Mouse (Mus musculus) lung, embryonic 15.5 days (tissue): Measurements from ENCODE around the gene Cdk9. TPM values are rescaled to one million over a fixed set of nuclear protein-coding genes. Genes with fewer than 3 reads are reported as not detected.

Source experiments
- ATAC-seq: fragments of 200-750 bp; cut with Nextera tagmentation; 2 replicates; pipeline ENCODE4 v1.8.0; 2017; ENCODE audit warnings: moderate number of reproducible peaks, borderline replicate concordance; ENCODE audit not compliant: low FRiP score, low TSS enrichment; ENCODE audit errors: extremely low read depth
- H3K27ac ChIP-seq: fragments of 300-500 bp; sonication (generic); 2 replicates; pipeline ENCODE4 v1.5.1; 2015; ENCODE audit warnings: moderate library complexity, mild to moderate bottlenecking, inconsistent platforms
- H3K27me3 ChIP-seq: fragments of 300-500 bp; sonication (generic); 2 replicates; pipeline ENCODE4 v1.6.1; 2015; ENCODE audit warnings: inconsistent platforms
- H3K36me3 ChIP-seq: fragments of 300-500 bp; sonication (generic); 2 replicates; pipeline ENCODE4 v1.6.1; 2015; ENCODE audit warnings: inconsistent platforms
- H3K4me1 ChIP-seq: fragments of 300-500 bp; sonication (generic); 2 replicates; pipeline ENCODE4 v1.6.1; 2015; ENCODE audit warnings: inconsistent platforms
- H3K4me2 ChIP-seq: fragments of 300-500 bp; sonication (generic); 2 replicates; pipeline ENCODE4 v1.6.1; 2015; ENCODE audit warnings: inconsistent platforms, mild to moderate bottlenecking, moderate library complexity
- H3K4me3 ChIP-seq: fragments of 300-500 bp; sonication (generic); 2 replicates; pipeline ENCODE4 v1.5.1; 2015; ENCODE audit warnings: mild to moderate bottlenecking, inconsistent platforms
- H3K9ac ChIP-seq: fragments of 300-500 bp; sonication (generic); 2 replicates; pipeline ENCODE4 v1.6.1; 2015; ENCODE audit warnings: inconsistent platforms
- H3K9me3 ChIP-seq: fragments of 300-500 bp; sonication (generic); 2 replicates; pipeline ENCODE4 v1.6.1; 2016; ENCODE audit warnings: inconsistent platforms
- WGBS: fragments of 180-500 bp; shearing (Covaris S2); methylation state at CpG from one replicate; pipeline ENCODE4 v1.1.7; 2015; 5-methylcytosine and 5-hydroxymethylcytosine counted together
- polyA plus RNA-seq: library from polyadenylated mRNA; unstranded; fragments of >200 nt; fragmentation: Nextera tagmentation; extraction: Ambion mirVana; gene quantifications from 2 replicates; pipeline ENCODE4 v1.2.1, GENCODE M21; 2015

Gene Cdk9
- polyA plus RNA-seq, 1 experiment from 2014 or later = 89.6 TPM

DNA sequence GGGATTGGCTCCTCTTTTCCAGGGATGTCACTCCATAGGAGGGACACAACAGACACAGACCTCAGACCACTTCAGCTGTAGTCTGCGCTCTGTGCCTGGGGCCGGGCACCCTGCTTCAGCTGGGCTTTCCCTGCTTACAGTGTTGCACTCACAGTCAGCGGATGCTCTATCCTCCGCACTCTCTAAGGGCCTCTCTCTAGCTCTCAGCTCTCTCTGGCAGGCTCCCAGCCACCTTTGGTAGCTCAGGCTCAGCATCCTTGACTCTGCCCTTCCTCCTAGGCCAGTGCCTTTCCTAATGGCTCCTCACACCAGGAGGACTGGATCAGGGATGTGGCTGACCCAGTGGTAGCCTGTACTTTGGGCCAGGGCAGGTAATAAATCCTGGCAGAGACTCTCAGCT lies 19.0 kb upstream of the Cdk9 start:
- H3K9ac ChIP-seq = no peak overlapping the region

GRCm38 (mm10) chr2:32730854-32731253 lies 18.0 kb upstream of the Cdk9 start:
- WGBS = 14% methylated on average over 11 of the region's 11 CpGs
- H3K27ac ChIP-seq = peak overlapping the region; percentile 54
- peak; percentile 16; the same call in 1 of the 2 replicates for ATAC-seq
- H3K9ac ChIP-seq = no peak overlapping the region
- H3K36me3 ChIP-seq = no peaks in the 10 kb centered on the region
- H3K27me3 ChIP-seq = no peaks in the 10 kb centered on the region
- peak overlapping the region; percentile 61 for H3K4me2 ChIP-seq
- peak overlapping the region; percentile 2; the same call in 1 of the 2 replicates for H3K4me3 ChIP-seq
- H3K9me3 ChIP-seq = no peaks in the 10 kb centered on the region
- H3K4me1 ChIP-seq = peaks cover 39% of the 10 kb centered on the region

More for the DNA sequence above, 19.0 kb upstream of the Cdk9 start:
- Histone ChIP-seq H3K36me3 (no peaks in the 10 kb centered on the region), H3K9me3 (no peaks in the 10 kb centered on the region), H3K4me1 (peaks cover 42% of the 10 kb centered on the region), H3K27ac (peak overlapping the region; percentile 54), H3K4me3 (no peak overlapping the region), H3K4me2 (peak overlapping the region; percentile 7; the same call in 1 of the 2 replicates), H3K27me3 (no peaks in the 10 kb centered on the region)
- ATAC-seq = no peak
- 59% methylated on average over 4 of the region's 4 CpGs for WGBS

DNA sequence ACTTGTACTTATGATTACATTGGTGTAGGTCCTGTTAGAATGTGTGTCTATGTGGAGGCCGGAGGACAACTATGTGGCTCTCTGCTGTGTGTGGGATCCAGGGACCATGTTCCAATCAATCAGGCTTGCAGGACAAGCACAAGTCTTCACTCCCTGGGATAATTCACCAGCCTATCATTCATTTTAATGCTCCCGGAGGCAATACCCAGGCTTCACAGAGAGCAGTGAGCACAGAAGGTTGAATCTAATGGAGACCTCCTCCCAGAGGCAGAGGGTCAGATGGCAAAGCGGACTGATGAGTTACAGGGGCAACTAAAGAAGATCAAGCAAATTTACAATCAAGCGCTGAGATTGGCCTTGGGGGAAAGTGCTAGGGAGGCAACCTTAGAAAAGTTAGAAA lies 16.7 kb upstream of the Cdk9 start:
- H3K9me3 ChIP-seq = no peaks in the 10 kb centered on the region
- H3K4me3 ChIP-seq = peak overlapping the region; percentile 47
- WGBS = 67% methylated on average over 4 of the region's 4 CpGs
- no peak overlapping the region for H3K9ac ChIP-seq
- peaks cover 40% of the 10 kb centered on the region for H3K4me1 ChIP-seq
- H3K27me3 ChIP-seq = no peaks in the 10 kb centered on the region
- H3K36me3 ChIP-seq = no peaks in the 10 kb centered on the region
- H3K4me2 ChIP-seq = peak overlapping the region; percentile 61
- ATAC-seq = no peak
- H3K27ac ChIP-seq = peak overlapping the region; percentile 54; the same call in 1 of the 2 replicates

GRCm38 (mm10) chr2:32728463-32728862 lies 15.6 kb upstream of the Cdk9 start:
- H3K36me3 ChIP-seq = no peaks in the 10 kb centered on the region
- 37% methylated on average over 7 of the region's 7 CpGs for WGBS
- H3K4me3 ChIP-seq = peak overlapping the region; percentile 47
- ATAC-seq = no peak
- peaks cover 36% of the 10 kb centered on the region for H3K4me1 ChIP-seq
- H3K4me2 ChIP-seq = peak overlapping the region; percentile 61
- H3K9me3 ChIP-seq = no peaks in the 10 kb centered on the region
- no peaks in the 10 kb centered on the region for H3K27me3 ChIP-seq
- H3K9ac ChIP-seq = peak overlapping the region; percentile 51
- H3K27ac ChIP-seq = peak overlapping the region; percentile 67

DNA sequence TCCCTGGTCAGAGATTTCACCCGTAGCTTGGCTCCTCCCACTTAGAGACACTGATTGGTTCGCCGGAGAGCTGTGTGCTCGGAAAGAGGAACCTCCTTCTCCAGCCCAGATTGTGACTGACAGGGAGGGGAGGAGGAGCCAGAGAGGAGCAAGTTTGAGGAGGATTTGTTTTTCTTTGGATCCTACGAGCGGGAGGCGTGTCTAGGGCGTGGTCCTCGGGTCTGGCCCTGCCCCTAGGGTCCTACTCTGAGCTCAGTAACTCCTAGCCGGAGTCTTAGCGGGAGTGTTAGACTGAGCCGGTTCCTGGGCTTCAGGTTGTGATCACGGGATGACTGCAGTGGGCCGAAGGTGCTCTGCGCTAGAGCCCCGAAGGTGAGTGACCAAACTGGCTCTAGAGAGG lies 14.6 kb upstream of the Cdk9 start:
- ATAC-seq = peak; percentile 95
- under 1% methylated on average over 16 of the region's 16 CpGs for WGBS
- Histone ChIP-seq H3K36me3 (no peaks in the 10 kb centered on the region), H3K9ac (peak overlapping the region; percentile 51), H3K4me1 (peaks cover 36% of the 10 kb centered on the region), H3K4me3 (peak overlapping the region; percentile 47), H3K27me3 (no peaks in the 10 kb centered on the region), H3K27ac (peak overlapping the region; percentile 69), H3K4me2 (peak overlapping the region; percentile 61), H3K9me3 (no peaks in the 10 kb centered on the region)

DNA sequence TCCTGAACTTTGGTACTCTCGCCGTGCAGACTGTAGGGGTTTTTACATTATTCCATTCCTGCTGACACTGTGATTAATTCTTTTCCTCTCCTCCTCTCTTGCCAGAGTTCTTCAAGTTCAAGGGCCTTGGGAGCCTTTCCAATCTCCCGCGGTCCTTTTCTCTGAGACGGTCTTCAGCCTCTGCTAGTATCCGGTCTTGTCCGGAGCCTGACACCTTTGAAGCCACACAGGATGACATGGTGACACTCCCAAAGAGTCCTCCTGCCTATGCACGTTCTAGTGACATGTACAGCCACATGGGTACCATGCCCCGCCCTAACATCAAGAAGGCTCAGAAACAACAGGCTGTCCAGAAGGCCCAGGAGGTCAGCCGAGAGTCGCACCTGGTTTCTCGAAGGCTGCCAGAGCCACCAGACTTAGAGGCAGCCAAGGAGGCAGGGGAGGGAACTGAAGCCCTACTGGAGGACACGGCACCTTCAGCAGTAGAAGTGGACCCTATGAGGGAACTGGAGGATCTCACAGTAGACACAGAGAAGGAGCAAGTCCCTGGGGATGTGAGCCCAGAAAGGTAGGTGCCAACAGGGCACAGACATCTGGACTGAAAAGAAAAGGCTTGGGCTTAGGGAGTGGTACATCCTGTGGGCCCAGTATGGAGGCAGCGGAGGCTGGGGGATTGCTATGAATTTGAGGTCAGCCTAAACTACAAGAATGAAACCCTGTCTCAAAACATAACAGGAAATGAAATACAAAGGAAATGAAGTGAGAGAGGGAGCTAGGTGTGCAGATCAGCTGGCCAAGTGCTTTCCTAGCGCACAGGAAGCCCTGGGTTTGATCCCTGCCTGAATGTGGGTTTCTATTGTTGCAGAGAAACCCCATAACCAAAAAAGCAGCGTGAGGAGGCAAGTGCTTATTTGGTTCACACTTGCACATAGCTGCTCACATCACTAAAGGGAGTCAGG lies 12.2 kb upstream of the Cdk9 start:
- 62% methylated on average over 16 of the region's 16 CpGs for WGBS
- Histone ChIP-seq H3K27ac (no peak overlapping the region), H3K4me1 (peaks cover 35% of the 10 kb centered on the region), H3K4me2 (no peak overlapping the region), H3K9ac (no peak overlapping the region), H3K4me3 (no peak overlapping the region), H3K36me3 (no peaks in the 10 kb centered on the region), H3K27me3 (no peaks in the 10 kb centered on the region), H3K9me3 (no peaks in the 10 kb centered on the region)
- no peak for ATAC-seq

DNA sequence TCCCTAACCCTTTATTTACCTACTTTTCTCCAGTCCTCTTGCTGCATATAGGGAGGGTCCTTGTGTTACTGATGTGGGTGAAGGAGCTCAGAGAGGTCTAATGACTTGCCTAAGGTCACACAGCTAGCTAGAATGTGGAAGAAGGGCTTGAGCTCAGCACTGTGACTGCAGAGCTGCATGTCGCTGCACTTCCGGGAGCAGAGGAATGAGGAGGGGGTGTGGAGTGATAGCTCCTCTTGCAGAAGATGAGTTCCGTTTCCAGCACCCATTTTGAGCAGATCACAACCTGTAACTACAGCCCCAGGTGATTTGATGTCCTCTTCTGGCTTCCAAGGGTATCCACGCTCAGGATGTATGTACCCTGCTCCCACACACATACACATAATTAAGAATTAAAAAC lies 11.3 kb upstream of the Cdk9 start:
- H3K9me3 ChIP-seq = no peaks in the 10 kb centered on the region
- no peak overlapping the region for H3K4me3 ChIP-seq
- no peaks in the 10 kb centered on the region for H3K27me3 ChIP-seq
- ATAC-seq = no peak
- peaks cover 35% of the 10 kb centered on the region for H3K4me1 ChIP-seq
- no peak overlapping the region for H3K9ac ChIP-seq
- no peak overlapping the region for H3K27ac ChIP-seq
- no peak overlapping the region for H3K4me2 ChIP-seq
- 71% methylated on average over 4 of the region's 4 CpGs for WGBS
- no peaks in the 10 kb centered on the region for H3K36me3 ChIP-seq

- Histone ChIP-seq H3K36me3 (no peaks in the 10 kb centered on the region), H3K4me3 (peak overlapping the region; percentile 26; the same call in 1 of the 2 replicates), H3K27me3 (no peaks in the 10 kb centered on the region), H3K9ac (no peak overlapping the region), H3K4me1 (peaks cover 32% of the 10 kb centered on the region), H3K9me3 (no peaks in the 10 kb centered on the region), H3K27ac (no peak overlapping the region), H3K4me2 (peak overlapping the region; percentile 35)
- no peak for ATAC-seq
- WGBS = 38% methylated on average over 3 of the region's 3 CpGs
Observed at GRCm38 (mm10) chr2:32722581-32722980, 9.7 kb upstream of the Cdk9 start.

DNA sequence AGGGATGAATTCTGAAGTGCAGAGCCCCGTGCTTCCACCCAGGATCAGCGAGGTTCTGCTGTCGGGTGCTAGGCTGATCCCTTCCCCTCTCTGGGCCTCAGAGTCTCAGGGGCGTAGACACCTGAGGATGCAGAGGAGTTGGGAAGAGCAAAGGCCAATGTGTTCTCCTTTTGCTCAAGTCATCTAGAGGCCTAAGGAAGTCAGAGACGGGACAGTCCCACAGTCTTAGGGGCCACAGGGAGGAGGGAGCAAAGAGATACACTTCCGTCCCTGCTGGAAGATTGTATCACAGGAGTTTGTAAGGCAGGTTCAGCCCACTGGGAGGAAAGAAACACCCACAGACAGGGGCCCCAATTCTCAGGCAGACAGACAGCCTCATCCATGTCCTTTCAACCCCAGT lies 9.2 kb upstream of the Cdk9 start:
- no peaks in the 10 kb centered on the region for H3K9me3 ChIP-seq
- H3K27ac ChIP-seq = no peak overlapping the region; the same call in 1 of the 2 replicates
- peaks cover 29% of the 10 kb centered on the region for H3K4me1 ChIP-seq
- ATAC-seq = no peak
- no peak overlapping the region; the same call in 1 of the 2 replicates for H3K9ac ChIP-seq
- H3K36me3 ChIP-seq = no peaks in the 10 kb centered on the region
- no peaks in the 10 kb centered on the region for H3K27me3 ChIP-seq
- H3K4me3 ChIP-seq = peak overlapping the region; percentile 26
- 44% methylated on average over 6 of the region's 6 CpGs for WGBS
- peak overlapping the region; percentile 35 for H3K4me2 ChIP-seq

DNA sequence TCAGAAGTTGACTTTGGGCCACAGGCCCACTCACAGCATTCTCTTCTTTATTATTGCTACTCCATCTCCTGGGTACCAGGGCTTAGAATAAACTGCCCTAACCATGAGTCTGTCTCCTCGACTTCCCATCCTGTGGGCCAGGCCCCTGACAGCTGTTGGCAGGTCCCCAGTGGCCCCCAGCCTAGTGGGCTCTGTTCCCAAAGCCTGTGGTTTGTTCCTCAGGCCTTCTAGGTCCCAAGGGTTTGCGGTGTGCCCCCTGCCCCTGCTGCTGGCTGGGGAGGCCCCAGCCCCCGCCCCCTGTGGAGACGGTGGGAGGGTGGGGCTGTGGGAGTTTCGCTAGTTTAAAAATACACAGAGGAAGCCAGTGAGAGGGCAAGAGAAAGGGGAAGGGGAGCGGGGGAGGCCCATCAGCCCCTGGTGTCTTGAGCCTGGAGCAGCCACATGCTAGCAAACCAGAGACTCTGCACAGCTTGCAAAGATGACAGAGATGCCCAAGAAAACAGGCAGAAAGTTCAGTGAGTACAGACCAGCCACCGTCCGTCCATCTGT lies 7.9 kb upstream of the Cdk9 start, which contains the start of gene Sh2d3c:
TSS of gene Sh2d3c (plus strand) at position 375 of the 549 bp plus-strand sequence.
- Histone ChIP-seq H3K27ac (peak within 1 kb of the TSS; percentile 55), H3K9ac (0 out of 2 replicates have a peak within 1 kb of the TSS, but pooled peaks have one; percentile 13)

GRCm38 (mm10) chr2:32720053-32720452 lies 7.2 kb upstream of the Cdk9 start:
- H3K9ac ChIP-seq = no peak overlapping the region
- no peak overlapping the region for H3K27ac ChIP-seq
- H3K4me1 ChIP-seq = peaks cover 27% of the 10 kb centered on the region
- 97% methylated on average over 3 of the region's 3 CpGs for WGBS
- no peak for ATAC-seq
- H3K9me3 ChIP-seq = no peaks in the 10 kb centered on the region
- H3K4me2 ChIP-seq = no peak overlapping the region
- H3K4me3 ChIP-seq = no peak overlapping the region
- no peaks in the 10 kb centered on the region for H3K27me3 ChIP-seq
- H3K36me3 ChIP-seq = no peaks in the 10 kb centered on the region

More for the DNA sequence above, 7.9 kb upstream of the Cdk9 start, which contains the start of gene Sh2d3c:
- H3K4me3 ChIP-seq = peak within 1 kb of the TSS; percentile 26
- peak within 1 kb of the TSS; percentile 36 for H3K4me2 ChIP-seq
- 18% methylated on average over 8 of the region's 8 CpGs for WGBS
- peak; percentile 48; the same call in 1 of the 2 replicates for ATAC-seq
- no peaks in the 10 kb centered on the region for H3K27me3 ChIP-seq
- peaks cover 27% of the 10 kb centered on the region for H3K4me1 ChIP-seq
- H3K9me3 ChIP-seq = no peaks in the 10 kb centered on the region
- no peaks in the 10 kb centered on the region for H3K36me3 ChIP-seq

DNA sequence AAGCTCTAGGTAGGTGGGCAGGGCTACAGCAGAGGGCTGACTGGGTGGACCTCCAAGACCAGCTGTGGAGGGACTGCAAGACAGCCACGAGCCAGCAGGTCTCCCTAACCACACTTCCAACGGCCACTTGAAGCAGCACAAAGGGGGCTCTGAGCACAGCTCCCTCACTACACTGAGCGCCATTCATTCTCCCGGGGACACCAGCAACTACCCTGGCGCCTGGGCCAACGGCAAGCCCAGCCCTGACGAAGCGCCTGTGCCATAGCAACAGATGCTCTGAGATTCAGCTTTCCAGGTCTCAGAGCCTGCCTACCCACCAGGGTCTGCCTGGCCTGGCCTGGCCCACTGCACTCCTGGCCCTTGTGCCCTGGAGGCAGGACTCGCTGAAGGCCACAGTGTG lies 5.9 kb upstream of the Cdk9 start:
- WGBS = 58% methylated on average over 9 of the region's 9 CpGs
- no peak for ATAC-seq
- Histone ChIP-seq H3K27ac (no peak overlapping the region), H3K4me1 (peaks cover 36% of the 10 kb centered on the region), H3K4me2 (no peak overlapping the region), H3K9ac (no peak overlapping the region), H3K36me3 (no peaks in the 10 kb centered on the region), H3K9me3 (no peaks in the 10 kb centered on the region), H3K27me3 (no peaks in the 10 kb centered on the region), H3K4me3 (no peak overlapping the region)
